Mouse (Mus musculus): ENCODE results near the gene Ppp1r3e.

The Ppp1r3e gene

GRCm38 (mm10) chr14:54877048-54877715 lies at the start of gene Ppp1r3e:
Ppp1r3e (minus strand) TSS chr14:54877550.
- in situ Hi-C loops (cut with MboI, MseI): no loop called here

DNA sequence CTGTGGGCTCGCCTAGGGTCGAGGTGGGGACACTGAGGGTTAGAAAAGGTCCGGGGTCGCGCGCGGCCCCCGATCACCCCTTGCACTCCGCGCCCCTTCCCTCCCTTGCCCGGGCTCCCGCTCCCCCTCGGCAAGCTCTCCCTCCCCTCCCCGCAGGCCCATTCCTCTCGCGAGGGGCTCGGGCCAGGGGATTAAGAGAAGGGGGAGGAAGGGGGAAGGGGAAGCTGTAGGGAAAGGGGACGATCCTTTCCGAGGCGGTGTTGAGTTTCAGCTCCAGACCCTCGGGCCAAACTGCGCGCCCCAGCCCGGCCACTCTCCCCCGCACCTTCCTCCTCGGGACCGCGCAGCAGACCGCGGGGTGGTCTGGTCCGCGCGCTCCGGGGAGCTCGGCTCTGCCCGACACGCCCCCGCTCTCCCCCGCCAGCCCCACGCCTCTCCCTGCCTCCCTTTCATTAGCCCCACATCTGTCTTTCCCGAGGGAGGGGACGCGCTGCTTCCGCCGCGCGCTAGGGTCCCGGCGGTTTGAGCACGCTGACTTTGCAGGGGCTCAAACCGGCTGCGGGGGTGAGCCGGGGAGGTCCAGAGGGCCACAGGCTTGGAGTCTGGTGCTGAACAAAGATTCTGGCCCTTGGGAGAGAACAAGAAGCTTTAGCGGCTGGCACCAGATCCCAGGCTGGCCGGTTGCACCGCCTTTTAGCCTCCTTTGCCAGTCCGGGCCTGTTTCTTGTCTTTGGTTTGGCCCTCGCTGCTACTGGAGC lies 49.2 kb upstream of the Ppp1r3e start:
- in situ Hi-C loops (cut with MboI, MseI): no loop called here

DNA sequence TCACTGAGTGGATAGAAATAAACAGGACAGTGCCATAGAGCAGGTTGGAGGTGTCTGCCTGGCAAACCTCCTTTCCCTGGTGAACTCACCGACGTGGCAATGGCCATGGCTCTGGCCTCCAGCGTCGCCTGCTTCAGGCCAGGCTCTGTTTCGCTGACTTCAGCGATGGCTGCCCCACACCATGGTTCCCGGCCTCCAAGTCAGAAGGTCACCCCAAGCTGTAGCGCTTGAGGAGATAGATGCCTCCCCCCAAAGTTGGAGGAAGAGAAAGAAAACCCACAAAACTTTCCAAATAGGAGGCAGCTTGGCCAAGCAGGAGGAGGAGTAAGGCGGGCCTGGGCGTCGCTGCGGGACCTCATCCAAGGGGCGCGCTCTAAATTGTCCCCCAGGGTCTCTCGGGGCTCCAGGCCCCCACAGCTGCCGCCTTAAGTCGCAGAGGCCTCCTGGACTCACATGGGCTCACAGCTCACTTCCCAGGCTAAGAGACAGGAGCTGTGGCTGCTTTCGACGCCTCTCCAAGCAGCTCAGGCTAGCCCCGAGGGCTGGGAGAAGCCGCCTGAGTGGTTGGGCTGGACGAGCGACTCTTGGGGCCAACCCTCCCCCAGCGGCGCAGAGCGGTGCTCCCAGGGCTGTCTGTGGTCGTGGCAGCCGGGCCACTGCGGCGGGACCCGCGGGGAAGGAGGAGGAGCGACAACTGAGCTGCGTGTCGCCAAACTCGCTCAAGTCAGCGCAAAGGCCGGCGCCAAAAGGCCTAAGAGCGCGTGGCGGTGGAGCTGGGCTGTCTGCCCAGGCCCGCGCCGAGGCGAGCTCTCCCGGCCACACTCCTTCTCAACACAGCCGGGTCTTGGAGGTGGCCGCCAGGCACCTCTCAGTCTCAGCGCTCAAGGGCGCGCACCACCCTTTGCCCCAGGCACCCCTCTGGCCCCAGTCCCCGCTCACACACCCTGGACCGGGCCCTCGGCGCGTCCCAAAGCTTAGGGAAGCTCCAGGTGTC lies 48.3 kb upstream of the Ppp1r3e start, which contains the start of gene Efs:
Efs (minus strand) TSS at position 778 of the 994 bp plus-strand sequence.
- in situ Hi-C loops (cut with MboI, MseI): no loop called here

- in situ Hi-C loops (cut with MboI, MseI): loop anchor here in 1 of 2 experiments (25.0 kb wide), 1 partner anchor 1938 kb away; no protein-coding TSS in a partner anchor
Observed at GRCm38 (mm10) chr14:54924641-54925348, 47.4 kb upstream of the Ppp1r3e start.

DNA sequence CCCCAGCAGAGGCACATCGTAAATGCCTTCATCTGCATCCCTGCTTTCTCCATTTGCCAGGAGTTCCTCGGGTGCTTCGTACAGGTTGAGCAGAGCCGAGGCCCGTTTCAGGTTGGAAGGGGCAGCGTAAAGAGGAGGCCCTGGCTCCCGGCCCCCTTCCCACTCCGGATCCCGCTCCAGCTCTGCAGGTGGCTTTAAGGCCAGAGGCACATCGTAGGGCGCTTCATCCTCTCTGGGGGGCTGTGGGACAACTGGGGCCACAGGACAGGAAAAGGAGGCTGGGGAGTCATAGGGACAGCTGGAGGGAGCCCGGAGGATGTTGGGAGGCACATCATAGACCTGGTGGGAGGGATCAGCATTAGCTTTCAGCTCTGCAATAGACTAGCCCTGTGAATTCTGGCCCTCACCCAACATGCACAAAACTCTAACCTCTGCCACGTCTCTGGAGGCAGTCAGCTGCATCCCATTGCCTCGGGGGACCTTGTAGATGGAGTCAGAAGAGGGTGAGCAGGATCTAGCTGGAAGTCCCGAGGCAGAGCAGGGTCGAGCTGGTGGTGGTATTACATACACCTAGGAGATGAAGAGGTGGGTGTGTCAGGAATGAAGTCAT lies 42.8 kb upstream of the Ppp1r3e start:
- in situ Hi-C loops (cut with MboI, MseI): loop anchor here in 1 of 2 experiments (25.0 kb wide), 1 partner anchor 1942 kb away; no protein-coding TSS in a partner anchor

DNA sequence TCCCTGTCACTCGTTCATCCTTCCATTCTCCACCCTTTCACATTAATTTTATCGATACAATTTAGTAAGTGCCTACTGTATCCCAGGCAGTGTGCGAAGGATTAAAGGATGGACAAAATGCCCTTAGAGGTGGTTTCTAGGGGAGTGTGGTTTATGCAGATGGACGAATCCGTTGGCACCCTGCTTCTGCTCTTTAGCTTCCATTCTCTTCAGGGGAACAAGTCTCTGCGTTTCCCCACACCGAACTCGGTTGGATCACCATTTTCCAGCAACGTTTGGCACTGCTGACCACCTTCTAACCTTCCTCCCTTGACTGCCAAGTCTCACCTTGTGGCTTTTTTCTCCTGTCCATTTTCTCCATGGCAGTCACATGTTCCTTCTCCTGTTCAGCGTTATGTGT lies 36.0 kb upstream of the Ppp1r3e start:
- in situ Hi-C loops (cut with MboI, MseI): loop anchor here in 1 of 2 experiments (25.0 kb wide), 1 partner anchor 1949 kb away; no protein-coding TSS in a partner anchor

- in situ Hi-C loops (cut with MboI, MseI): loop anchor here in 1 of 2 experiments (25.0 kb wide), 1 partner anchor 1949 kb away; no protein-coding TSS in a partner anchor
Observed at GRCm38 (mm10) chr14:54912886-54913285, 35.5 kb upstream of the Ppp1r3e start, which contains the start of gene Slc22a17. Slc22a17 (minus strand) TSS chr14:54913132.

DNA sequence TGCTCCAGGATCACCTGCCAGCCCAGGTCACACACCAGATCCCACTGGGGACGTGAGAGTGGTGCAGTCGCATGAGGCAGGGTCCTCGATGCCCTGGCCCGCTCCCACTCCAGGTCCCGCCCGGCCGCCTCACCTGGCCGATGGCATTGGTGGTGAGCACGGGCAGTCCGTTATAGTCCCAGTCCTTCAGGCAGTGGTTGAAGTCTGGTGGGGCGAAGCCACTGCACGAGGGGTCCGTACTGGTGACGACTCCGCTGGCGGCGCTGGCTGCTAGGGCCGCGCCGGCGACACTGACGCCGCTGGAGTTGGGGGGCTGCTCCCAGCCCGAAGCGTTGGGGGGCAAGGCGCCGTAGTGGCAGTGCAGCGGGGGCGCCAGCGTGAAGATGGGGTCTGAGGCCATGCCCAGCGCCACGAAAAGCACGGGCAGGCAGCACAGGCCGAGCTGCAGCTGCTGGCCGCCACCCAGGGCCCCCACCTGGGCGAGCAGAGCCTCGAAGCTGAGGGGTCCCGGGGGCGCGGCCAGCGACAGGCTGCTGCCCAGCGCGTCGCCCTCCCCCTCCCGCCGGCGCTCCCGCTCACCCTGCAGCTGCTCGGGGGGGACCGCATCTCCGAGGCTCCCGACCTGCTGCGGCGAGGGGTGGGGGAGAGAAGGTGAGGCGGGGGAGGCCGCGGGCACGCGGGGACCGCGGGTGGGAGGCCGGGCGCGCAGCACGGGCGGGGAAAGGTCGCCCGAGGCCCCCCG lies 34.9 kb upstream of the Ppp1r3e start:
- in situ Hi-C loops (cut with MboI, MseI): loop anchor here in 1 of 2 experiments (25.0 kb wide), 1 partner anchor 1950 kb away; no protein-coding TSS in a partner anchor

DNA sequence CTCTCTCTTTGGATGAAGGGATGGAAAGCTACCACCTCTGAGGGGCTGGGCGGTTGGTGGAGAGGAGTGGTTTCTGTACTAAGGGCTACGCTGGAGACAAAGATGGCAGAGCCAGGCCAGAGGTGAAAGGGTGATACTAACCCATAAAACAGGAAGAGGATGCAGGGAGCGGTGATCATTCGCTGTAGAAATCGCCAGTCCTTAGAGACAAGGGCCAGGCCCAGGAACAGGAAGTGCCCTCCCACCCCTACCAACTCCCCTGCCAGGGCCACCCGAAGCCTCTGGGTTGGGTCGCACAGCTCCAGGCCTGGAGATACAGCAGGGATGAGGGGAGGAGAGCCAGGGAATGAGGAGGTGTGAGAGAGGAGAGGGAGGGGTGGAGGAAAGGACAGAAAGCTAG lies 31.3 kb upstream of the Ppp1r3e start:
- in situ Hi-C loops (cut with MboI, MseI): loop anchor here in 1 of 2 experiments (25.0 kb wide), 1 partner anchor 1954 kb away; no protein-coding TSS in a partner anchor

GRCm38 (mm10) chr14:54903641-54904040 lies 26.3 kb upstream of the Ppp1r3e start:
- in situ Hi-C loops (cut with MboI, MseI): loop anchor here in 1 of 2 experiments (25.0 kb wide), 1 partner anchor 1959 kb away; no protein-coding TSS in a partner anchor

- in situ Hi-C loops (cut with MboI, MseI): loop anchor here in 1 of 2 experiments (25.0 kb wide), 1 partner anchor 1962 kb away; no protein-coding TSS in a partner anchor
Observed at GRCm38 (mm10) chr14:54900383-54900782, 23.0 kb upstream of the Ppp1r3e start.

- in situ Hi-C loops (cut with MboI, MseI): no loop called here
Observed at GRCm38 (mm10) chr14:54897445-54897844, 20.1 kb upstream of the Ppp1r3e start.

GRCm38 (mm10) chr14:54894296-54895151 lies 17.2 kb upstream of the Ppp1r3e start:
- in situ Hi-C loops (cut with MboI, MseI): no loop called here

DNA sequence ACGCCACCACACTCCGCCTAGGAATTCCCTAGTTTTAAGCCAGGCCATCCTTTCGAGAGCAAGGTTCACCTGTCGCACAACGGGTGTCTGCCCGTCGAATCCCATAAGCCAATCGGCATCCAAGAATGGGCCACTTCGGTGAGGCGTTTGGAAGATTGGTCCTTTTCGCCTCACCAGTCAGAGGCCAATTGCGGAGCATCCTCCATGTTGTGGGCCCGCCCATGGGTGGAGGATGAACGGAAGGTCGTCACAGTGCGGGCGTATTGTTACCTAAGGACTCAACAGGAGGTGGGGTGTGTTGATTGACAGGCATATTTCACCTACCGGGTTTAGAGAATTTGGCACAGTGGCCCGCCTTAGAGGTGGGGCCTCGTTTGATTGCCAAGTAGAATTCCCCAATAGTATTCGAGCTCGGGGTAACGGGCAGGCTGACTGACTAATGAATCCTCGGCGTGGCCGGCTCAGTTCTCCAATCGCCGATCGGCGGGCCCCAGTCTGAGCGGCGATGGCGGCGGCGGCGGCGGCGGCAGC lies 16.4 kb upstream of the Ppp1r3e start:
- in situ Hi-C loops (cut with MboI, MseI): no loop called here

- in situ Hi-C loops (cut with MboI, MseI): no loop called here
Observed at GRCm38 (mm10) chr14:54892200-54892599, 14.8 kb upstream of the Ppp1r3e start, which contains the start of gene Pabpn1. Pabpn1 (plus strand) TSS chr14:54892500.

DNA sequence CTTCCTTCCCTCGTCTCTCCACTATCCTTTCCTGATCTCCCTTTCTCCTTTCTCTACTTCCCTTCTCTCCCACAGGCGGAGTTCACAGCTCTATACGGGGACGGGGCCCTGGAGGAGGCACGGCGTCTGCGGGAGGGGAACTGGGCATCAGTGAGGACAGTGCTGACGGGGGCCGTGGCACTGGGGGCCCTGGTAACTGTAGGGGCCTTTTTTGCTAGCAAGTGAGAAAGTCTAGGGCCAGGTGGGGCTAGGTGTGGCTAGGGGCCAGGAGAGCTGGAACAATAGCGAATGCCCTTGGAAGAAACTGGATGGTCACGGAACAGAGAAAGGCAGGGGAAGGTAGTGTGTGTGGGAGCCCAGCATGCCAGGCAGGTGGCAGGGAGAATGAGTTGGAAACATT lies 8.0 kb upstream of the Ppp1r3e start:
- in situ Hi-C loops (cut with MboI, MseI): no loop called here

DNA sequence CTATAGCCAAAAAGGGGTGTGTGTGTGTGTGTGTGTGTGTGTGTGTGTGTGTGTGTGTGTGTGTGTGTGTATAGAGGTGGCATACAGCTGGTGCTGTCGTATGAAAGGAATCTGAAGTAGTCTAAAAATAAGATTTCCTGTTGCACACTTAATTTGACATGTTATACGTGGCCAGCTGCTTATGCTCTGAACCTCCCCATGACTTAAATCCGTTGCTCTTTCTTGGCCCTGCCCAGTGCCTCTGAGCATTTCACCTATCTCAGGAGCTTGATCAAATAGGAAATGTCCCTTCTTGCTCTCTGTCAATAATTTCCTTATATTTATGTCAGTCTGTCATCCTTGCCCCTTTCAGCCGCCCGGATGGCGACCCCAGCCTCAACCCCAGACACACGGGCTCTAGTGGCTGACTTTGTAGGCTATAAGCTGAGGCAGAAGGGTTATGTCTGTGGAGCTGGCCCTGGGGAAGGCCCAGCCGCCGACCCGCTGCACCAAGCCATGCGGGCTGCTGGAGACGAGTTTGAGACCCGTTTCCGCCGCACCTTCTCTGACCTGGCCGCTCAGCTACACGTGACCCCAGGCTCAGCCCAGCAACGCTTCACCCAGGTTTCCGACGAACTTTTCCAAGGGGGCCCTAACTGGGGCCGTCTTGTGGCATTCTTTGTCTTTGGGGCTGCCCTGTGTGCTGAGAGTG lies 6.8 kb upstream of the Ppp1r3e start:
- in situ Hi-C loops (cut with MboI, MseI): no loop called here

Data from T-helper 17 cell (primary cell).